Mouse (Mus musculus): ENCODE measurements at regions not wholly inside any gene's neighbourhood (a gene's known extent, or its start where the extent isn't known, plus 50 kb on each side); places are given as distances from the start of the nearest gene placed in this dataset.

DNA sequence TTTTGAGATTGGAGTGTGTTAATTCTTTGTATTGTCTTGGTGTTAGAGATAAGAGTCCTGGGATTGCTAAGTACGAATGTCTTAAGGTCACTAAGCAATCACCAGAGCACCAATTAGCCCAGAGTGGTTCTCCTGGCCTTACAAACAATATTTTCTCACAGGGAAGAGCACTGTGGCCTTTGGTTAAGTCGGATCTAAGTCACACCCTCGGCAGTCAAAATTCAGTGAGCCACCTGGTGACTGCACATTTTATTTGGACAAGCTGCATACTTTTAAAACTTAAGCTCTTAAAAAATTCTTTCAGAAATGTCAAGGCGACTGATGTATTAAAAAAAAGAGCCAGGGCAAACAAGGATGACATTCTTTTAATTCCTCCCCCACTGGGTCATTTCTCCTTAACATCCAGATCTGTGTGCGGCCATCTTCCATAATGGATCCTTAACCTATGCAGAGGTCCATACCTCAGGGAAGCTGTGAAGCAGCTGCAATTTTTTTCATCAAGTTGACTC, 60.9 kb upstream of the Foxa2 start:
- no peak overlapping the region for H3K9ac ChIP-seq
- H3K27me3 ChIP-seq (ENCODE audit: control insufficient read depth, insufficient read depth, low read length): no peaks in the 10 kb centered on the region
- WGBS: 79% methylated on average over 5 of the region's 5 CpGs
- no peaks in the 10 kb centered on the region for H3K9me3 ChIP-seq (ENCODE audit: control insufficient read depth, low read length)
- H3K36me3 ChIP-seq (replicated peaks; ENCODE audit: control insufficient read depth, insufficient read depth): no peaks in the 10 kb centered on the region
- ATAC-seq (ENCODE audit: low FRiP score) (no peak), DNase-seq (ENCODE audit: low spot score) (no peak)
- no peak overlapping the region for H3K4me3 ChIP-seq (replicated peaks; ENCODE audit: low read length)
- no peak overlapping the region for H3K27ac ChIP-seq
- H3K4me2 ChIP-seq (replicated peaks): no peak overlapping the region
- no peaks in the 10 kb centered on the region for H3K4me1 ChIP-seq (replicated peaks; ENCODE audit: control insufficient read depth, insufficient read depth, low read length)

DNA sequence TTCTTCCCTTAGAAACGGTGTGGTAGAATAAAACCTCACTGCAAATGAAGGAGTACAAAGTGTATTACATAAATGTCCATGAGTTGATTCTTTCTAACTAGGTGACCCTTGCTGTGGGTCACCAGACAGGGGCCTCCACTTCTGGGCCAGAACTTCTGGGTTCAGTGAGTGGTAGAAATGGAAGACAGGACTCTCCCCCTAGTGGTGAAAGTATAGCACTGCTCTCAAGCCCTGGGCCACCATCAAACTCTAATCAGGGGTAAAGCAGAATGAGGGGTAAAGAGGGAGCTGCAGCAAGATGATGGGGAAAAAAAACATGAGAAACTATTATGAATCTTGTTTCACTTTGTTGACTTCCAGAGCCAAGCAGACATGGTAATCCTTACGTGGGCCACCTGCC, 63.4 kb upstream of the Foxa2 start:
- H3K27ac ChIP-seq: no peak overlapping the region
- H3K9ac ChIP-seq: no peak overlapping the region
- DNase-seq (ENCODE audit: low spot score) (no peak), ATAC-seq (ENCODE audit: low FRiP score) (no peak)
- WGBS: 43% methylated on average over 2 of the region's 2 CpGs
- H3K4me1 ChIP-seq (replicated peaks; ENCODE audit: control insufficient read depth, insufficient read depth, low read length): no peaks in the 10 kb centered on the region
- no peak overlapping the region for H3K4me3 ChIP-seq (replicated peaks; ENCODE audit: low read length)
- H3K27me3 ChIP-seq (ENCODE audit: control insufficient read depth, insufficient read depth, low read length): no peaks in the 10 kb centered on the region
- no peak overlapping the region for H3K4me2 ChIP-seq (replicated peaks)
- no peaks in the 10 kb centered on the region for H3K9me3 ChIP-seq (ENCODE audit: control insufficient read depth, low read length)
- no peaks in the 10 kb centered on the region for H3K36me3 ChIP-seq (replicated peaks; ENCODE audit: control insufficient read depth, insufficient read depth)

DNA sequence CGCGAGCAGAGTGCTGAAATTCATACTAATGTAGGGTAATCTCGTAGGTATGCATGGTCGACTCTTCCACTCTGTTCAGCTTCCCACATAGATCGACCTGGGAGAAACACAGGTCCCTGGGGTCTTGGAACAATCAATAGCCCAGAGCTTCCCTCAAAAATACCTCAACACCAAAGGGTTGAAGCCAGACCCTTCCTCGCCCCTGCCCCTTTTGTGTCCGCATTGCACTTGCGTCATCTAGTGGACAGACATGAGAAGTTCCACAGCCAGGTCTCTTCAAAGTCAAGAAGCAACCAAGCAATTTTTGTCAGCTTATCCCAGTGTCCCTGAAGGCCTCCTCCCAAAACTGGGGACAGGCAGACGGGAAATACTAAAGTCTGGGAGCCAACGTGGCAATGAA, 65.1 kb upstream of the Foxa2 start:
- Histone ChIP-seq H3K9ac (no peak overlapping the region; the same call in 1 of the 2 replicates), H3K4me3 (replicated peaks; ENCODE audit: low read length) (no peak overlapping the region), H3K9me3 (ENCODE audit: control insufficient read depth, low read length) (no peaks in the 10 kb centered on the region), H3K4me2 (replicated peaks) (peak overlapping the region; percentile 45), H3K27me3 (ENCODE audit: control insufficient read depth, insufficient read depth, low read length) (no peaks in the 10 kb centered on the region), H3K36me3 (replicated peaks; ENCODE audit: control insufficient read depth, insufficient read depth) (no peaks in the 10 kb centered on the region), H3K4me1 (replicated peaks; ENCODE audit: control insufficient read depth, insufficient read depth, low read length) (no peaks in the 10 kb centered on the region), H3K27ac (no peak overlapping the region)
- ATAC-seq (ENCODE audit: low FRiP score) (0 out of 2 replicates have a peak, but pooled peaks have one; percentile 55), DNase-seq (ENCODE audit: low spot score) (peak; percentile 62)
- WGBS: 25% methylated on average over 10 of the region's 10 CpGs

DNA sequence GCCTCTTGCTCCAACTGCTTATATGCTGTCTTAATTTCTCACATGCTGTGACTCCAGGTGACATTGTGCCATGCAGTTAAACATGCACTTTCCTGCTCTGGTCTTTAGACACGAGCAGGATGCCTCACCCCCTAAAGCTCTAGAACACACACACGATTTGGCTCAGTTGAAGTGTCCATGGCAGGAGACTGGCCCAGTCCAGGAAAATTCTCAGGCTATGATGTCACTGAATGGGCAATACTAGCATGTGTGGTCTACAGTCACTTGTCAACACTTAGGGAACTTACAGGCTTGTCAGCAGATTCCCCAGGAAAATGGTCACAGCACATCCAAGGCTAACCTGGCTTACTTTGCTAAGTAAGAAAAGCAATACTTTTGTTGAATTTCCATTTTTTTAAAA, 66.4 kb upstream of the Foxa2 start:
- Histone ChIP-seq H3K4me2 (replicated peaks) (no peak overlapping the region), H3K9me3 (ENCODE audit: control insufficient read depth, low read length) (no peaks in the 10 kb centered on the region), H3K4me1 (replicated peaks; ENCODE audit: control insufficient read depth, insufficient read depth, low read length) (no peaks in the 10 kb centered on the region), H3K9ac (no peak overlapping the region), H3K27ac (no peak overlapping the region), H3K36me3 (replicated peaks; ENCODE audit: control insufficient read depth, insufficient read depth) (no peaks in the 10 kb centered on the region), H3K27me3 (ENCODE audit: control insufficient read depth, insufficient read depth, low read length) (no peaks in the 10 kb centered on the region), H3K4me3 (replicated peaks; ENCODE audit: low read length) (no peak overlapping the region)
- DNase-seq (ENCODE audit: low spot score) (no peak), ATAC-seq (ENCODE audit: low FRiP score) (no peak)
- WGBS: 60% methylated on average over 2 of the region's 2 CpGs

DNA sequence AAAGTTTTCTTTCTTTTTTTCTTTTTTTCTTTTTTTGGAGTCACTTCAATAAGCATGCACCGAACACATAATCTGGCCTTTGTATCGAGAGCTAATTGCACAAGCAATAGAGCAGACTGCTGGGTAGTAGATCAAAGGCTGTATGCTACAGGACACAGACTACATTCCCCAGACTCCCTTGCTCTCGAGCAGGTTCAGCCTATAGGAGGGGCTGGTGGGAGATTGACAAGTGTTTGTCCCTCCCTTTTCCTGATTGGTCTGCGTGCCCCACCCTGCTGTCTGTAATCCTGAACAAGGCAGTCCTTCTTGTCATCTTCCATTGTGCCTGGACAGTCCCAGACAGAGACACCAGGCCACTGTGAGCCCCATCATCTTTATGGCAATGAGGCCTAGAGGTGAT, 67.8 kb upstream of the Foxa2 start:
- Histone ChIP-seq H3K9ac (no peak overlapping the region), H3K9me3 (ENCODE audit: control insufficient read depth, low read length) (no peaks in the 10 kb centered on the region), H3K27ac (no peak overlapping the region), H3K27me3 (ENCODE audit: control insufficient read depth, insufficient read depth, low read length) (no peaks in the 10 kb centered on the region), H3K4me2 (replicated peaks) (no peak overlapping the region), H3K4me3 (replicated peaks; ENCODE audit: low read length) (no peak overlapping the region), H3K4me1 (replicated peaks; ENCODE audit: control insufficient read depth, insufficient read depth, low read length) (no peaks in the 10 kb centered on the region), H3K36me3 (replicated peaks; ENCODE audit: control insufficient read depth, insufficient read depth) (no peaks in the 10 kb centered on the region)
- DNase-seq (ENCODE audit: low spot score) (no peak), ATAC-seq (ENCODE audit: low FRiP score) (peak; percentile 83)
- 33% methylated on average over 4 of the region's 4 CpGs for WGBS

DNA sequence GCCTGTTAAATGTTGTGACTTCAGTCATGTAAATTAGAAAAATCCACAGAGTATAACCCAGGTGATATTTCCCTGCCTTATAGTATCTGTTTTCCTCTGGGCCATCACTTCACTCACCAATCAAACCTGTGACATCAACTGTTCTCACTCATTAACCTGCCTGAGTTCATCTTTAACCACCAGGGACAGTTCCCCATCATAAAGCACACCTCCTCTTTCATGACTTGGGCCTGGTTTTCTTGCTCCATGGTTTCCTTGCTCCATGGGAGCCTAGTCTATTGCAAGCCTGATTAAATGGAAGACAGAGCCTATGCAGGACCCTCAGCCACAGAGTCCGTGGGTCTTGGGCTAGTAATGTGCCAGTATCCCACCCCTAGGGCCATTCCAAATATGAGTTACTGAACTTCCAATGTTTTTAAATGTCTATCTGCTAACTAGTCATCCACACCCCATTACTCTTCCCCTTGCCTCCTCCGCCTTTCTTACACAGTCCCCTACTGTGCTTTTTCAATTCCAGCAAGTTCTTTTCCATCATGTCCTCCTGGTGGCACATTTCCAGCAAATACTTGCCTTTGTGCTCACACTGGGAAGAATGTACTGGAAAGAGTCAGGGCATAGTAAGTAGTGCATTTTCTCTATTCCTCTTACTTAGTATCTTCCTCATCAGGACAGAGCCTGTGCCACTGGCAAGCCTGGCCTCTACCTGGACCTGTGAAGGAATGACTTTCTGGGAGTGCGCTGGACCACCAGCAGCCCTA, 69.4 kb upstream of the Foxa2 start:
- no peak overlapping the region for H3K4me2 ChIP-seq (replicated peaks)
- no peak for DNase-seq (ENCODE audit: low spot score)
- 79% methylated on average over 3 of the region's 3 CpGs for WGBS

DNA sequence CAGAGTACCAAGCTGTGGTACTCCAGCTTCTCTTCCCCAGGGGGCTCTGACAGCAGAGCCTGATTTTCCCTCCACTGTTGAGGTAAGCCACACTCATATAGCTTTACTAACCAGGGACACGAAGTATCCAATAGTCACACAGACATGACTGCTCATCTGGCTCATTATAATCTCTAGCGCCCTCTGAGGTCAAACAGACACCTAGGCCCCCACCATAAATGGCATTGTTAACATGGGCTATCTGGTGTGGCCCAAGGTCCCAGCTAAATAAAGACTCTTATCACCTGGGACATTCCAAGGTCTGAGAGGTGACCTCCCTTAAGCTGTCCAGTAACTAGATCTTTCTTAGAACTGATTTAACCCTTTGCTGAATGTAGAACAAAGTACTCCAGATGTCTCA, 70.7 kb upstream of the Foxa2 start:
- Histone ChIP-seq H3K4me3 (replicated peaks; ENCODE audit: low read length) (no peak overlapping the region), H3K4me2 (replicated peaks) (no peak overlapping the region), H3K27ac (no peak overlapping the region), H3K9me3 (ENCODE audit: control insufficient read depth, low read length) (no peaks in the 10 kb centered on the region), H3K9ac (no peak overlapping the region), H3K27me3 (ENCODE audit: control insufficient read depth, insufficient read depth, low read length) (no peaks in the 10 kb centered on the region), H3K36me3 (replicated peaks; ENCODE audit: control insufficient read depth, insufficient read depth) (no peaks in the 10 kb centered on the region), H3K4me1 (replicated peaks; ENCODE audit: control insufficient read depth, insufficient read depth, low read length) (no peaks in the 10 kb centered on the region)
- ATAC-seq (ENCODE audit: low FRiP score) (no peak), DNase-seq (ENCODE audit: low spot score) (no peak)
- 59% methylated on average over 2 of the region's 2 CpGs for WGBS

More for the DNA sequence above, 69.4 kb upstream of the Foxa2 start:
- no peaks in the 10 kb centered on the region for H3K36me3 ChIP-seq (replicated peaks; ENCODE audit: control insufficient read depth, insufficient read depth)
- H3K9ac ChIP-seq: no peak overlapping the region
- H3K27ac ChIP-seq: no peak overlapping the region
- ATAC-seq (ENCODE audit: low FRiP score): no peak
- H3K9me3 ChIP-seq (ENCODE audit: control insufficient read depth, low read length): no peaks in the 10 kb centered on the region
- no peak overlapping the region for H3K4me3 ChIP-seq (replicated peaks; ENCODE audit: low read length)
- no peaks in the 10 kb centered on the region for H3K27me3 ChIP-seq (ENCODE audit: control insufficient read depth, insufficient read depth, low read length)
- H3K4me1 ChIP-seq (replicated peaks; ENCODE audit: control insufficient read depth, insufficient read depth, low read length): no peaks in the 10 kb centered on the region

DNA sequence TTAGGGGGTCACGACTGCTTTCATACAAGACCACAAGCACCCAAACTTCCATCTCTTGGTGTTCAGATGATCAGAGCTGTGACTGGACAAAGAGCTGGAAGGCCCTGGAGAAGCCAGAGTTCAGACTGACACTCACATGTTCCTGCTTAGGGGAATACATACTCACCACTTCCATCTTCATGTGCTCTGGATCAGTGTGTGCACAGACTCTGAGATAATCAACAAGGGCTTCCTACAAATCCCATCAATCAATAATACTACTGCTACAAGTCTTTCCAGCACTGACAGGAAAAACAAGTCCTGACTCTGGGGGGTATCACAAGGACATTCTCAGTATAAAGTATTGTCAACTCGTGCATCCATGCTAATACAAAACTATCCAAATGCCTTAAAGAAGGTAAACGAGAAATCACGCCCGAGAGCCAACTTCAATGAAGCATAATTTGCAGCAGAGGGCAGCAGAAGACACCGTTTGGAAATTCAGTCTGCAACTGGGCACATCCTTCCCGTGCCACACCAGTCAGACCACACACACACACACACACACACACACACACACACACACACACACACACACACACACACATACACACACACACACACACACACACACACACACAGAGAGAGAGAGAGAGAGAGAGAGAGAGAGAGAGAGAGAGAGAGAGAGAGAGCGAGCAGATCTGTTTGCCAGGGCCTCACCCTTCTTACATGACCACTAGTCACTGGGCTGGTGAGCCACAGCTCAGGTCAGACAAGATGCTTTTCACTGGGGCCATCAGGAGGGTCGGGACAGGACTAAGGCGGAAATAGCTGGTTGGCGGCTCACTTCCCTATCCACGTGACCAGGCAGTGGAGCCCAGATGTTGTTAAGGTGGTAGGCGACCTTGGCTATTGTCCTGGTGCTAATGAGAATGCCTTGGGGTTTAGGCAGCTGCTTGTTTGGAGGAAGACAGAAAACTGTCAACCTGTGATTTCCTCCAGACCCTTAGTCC, 75.4 kb upstream of the Foxa2 start:
- Histone ChIP-seq H3K4me3 (replicated peaks; ENCODE audit: low read length) (no peak overlapping the region), H3K36me3 (replicated peaks; ENCODE audit: control insufficient read depth, insufficient read depth) (no peaks in the 10 kb centered on the region), H3K4me1 (replicated peaks; ENCODE audit: control insufficient read depth, insufficient read depth, low read length) (no peaks in the 10 kb centered on the region), H3K27me3 (ENCODE audit: control insufficient read depth, insufficient read depth, low read length) (no peaks in the 10 kb centered on the region), H3K27ac (no peak overlapping the region), H3K4me2 (replicated peaks) (no peak overlapping the region), H3K9ac (no peak overlapping the region), H3K9me3 (ENCODE audit: control insufficient read depth, low read length) (no peaks in the 10 kb centered on the region)
- WGBS: 42% methylated on average over 13 of the region's 13 CpGs
- ATAC-seq (ENCODE audit: low FRiP score) (peak; percentile 67; the same call in 1 of the 2 replicates), DNase-seq (ENCODE audit: low spot score) (peak; percentile 76)

DNA sequence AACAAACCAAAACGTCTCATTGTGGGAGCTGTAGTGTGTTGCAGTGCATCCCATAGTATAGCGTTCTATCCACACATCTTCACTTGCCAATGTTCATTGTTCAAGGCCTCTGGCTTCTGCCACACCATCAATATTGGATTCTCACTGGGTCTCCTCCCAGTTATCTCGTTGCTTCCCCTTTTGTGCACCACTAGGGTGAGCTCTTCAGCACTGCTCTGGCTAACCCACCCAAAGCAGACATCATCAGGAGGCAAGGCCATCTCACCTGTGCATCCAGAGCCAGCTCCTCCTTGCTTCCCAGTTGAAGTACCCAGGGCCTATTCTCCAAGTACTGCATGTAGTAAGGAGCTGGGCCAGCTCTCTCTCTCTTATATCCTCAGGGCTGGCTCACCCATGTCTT, 77.0 kb upstream of the Foxa2 start:
- H3K4me1 ChIP-seq (replicated peaks; ENCODE audit: control insufficient read depth, insufficient read depth, low read length): no peaks in the 10 kb centered on the region
- H3K27me3 ChIP-seq (ENCODE audit: control insufficient read depth, insufficient read depth, low read length): no peaks in the 10 kb centered on the region
- no peak for ATAC-seq (ENCODE audit: low FRiP score)
- DNase-seq (ENCODE audit: low spot score): no peak
- no peaks in the 10 kb centered on the region for H3K36me3 ChIP-seq (replicated peaks; ENCODE audit: control insufficient read depth, insufficient read depth)
- WGBS: 46% methylated on average over 3 of the region's 3 CpGs
- no peak overlapping the region for H3K9ac ChIP-seq
- H3K9me3 ChIP-seq (ENCODE audit: control insufficient read depth, low read length): no peaks in the 10 kb centered on the region
- H3K4me2 ChIP-seq (replicated peaks): no peak overlapping the region
- H3K4me3 ChIP-seq (replicated peaks; ENCODE audit: low read length): no peak overlapping the region
- no peak overlapping the region for H3K27ac ChIP-seq
